8 mouse cellular contexts compared by ENCODE assay signal in the genomic region with DNA sequence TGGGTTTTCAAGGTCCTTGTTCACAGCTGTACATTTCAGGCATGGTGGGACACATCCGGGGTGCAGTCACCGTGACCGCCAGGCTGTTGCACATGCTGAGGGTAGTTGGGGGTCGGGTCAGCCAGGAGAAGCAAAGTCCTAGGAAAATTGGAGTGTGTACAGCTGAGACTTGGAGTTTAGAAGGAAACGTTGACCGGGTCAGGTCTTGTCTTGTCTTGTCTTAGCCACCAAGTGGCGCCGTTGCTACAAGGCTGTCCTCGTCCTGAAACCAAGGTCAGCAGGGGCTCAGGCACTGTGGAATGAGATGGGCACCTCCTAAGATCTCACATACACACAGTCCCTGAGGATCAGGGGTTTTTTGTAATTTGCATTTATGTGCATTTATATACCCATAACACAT. TPM values are rescaled to one million over a fixed set of nuclear protein-coding genes. Genes with fewer than 3 reads are reported as not detected.
DNase-seq lines count a peak whose midpoint lies in the region; ATAC-seq and TF ChIP-seq lines count a peak whose summit lies in the region.

No protein-coding gene starts in this region.

- TF ChIP-seq CTCF in small intestine, adult 2 months (IDR thresholded peaks at IDR 0.05; ENCODE audit: extremely low read depth, insufficient read length, insufficient replicate concordance, low read depth, low read length): peak; percentile 69; the same call in 1 of the 2 replicates

- no peak overlapping the region for H3K27ac ChIP-seq in forebrain, embryonic 10.5 days
- H3K27ac ChIP-seq in forebrain, embryonic 16.5 days (ENCODE audit: low read length): no peak overlapping the region
- no peak overlapping the region for H3K27ac ChIP-seq in embryonic facial prominence, embryonic 10.5 days (replicated peaks)
- H3K27ac ChIP-seq in heart, embryonic 16.5 days (ENCODE audit: low read length): no peak overlapping the region
- no peak overlapping the region for H3K27ac ChIP-seq in small intestine, adult 2 months (ENCODE audit: insufficient read depth, low read depth, low read length)

- H3K9me3 ChIP-seq in forebrain, embryonic 10.5 days: no peaks in the 10 kb centered on the region; the same call in 1 of the 2 replicates
- H3K9me3 ChIP-seq in forebrain, embryonic 16.5 days (ENCODE audit: control insufficient read depth, low read length): no peaks in the 10 kb centered on the region
- H3K9me3 ChIP-seq in embryonic facial prominence, embryonic 10.5 days: no peaks in the 10 kb centered on the region
- H3K9me3 ChIP-seq in heart, embryonic 16.5 days (replicated peaks; ENCODE audit: control insufficient read depth, low read length): no peaks in the 10 kb centered on the region

- peaks cover 9% of the 10 kb centered on the region for H3K4me1 ChIP-seq in forebrain, embryonic 10.5 days
- no peaks in the 10 kb centered on the region for H3K4me1 ChIP-seq in forebrain, embryonic 16.5 days (replicated peaks; ENCODE audit: control insufficient read depth, insufficient read depth, low read length)
- peaks cover 6% of the 10 kb centered on the region for H3K4me1 ChIP-seq in embryonic facial prominence, embryonic 10.5 days
- no peaks in the 10 kb centered on the region for H3K4me1 ChIP-seq in heart, embryonic 16.5 days (ENCODE audit: control insufficient read depth, insufficient read depth, low read length)
- no peaks in the 10 kb centered on the region for H3K4me1 ChIP-seq in small intestine, adult 2 months (ENCODE audit: control insufficient read depth, insufficient read depth, insufficient read length, low read length)

- no peak overlapping the region for H3K9ac ChIP-seq in forebrain, embryonic 16.5 days (replicated peaks; ENCODE audit: low read depth, low read length)
- H3K9ac ChIP-seq in heart, embryonic 16.5 days (ENCODE audit: low read length): no peak overlapping the region

- no peak for TF ChIP-seq POLR2A in small intestine, adult 2 months (IDR thresholded peaks at IDR 0.05; ENCODE audit: low read depth, low read length)

- ATAC-seq in forebrain, embryonic 16.5 days: no peak
- peak; percentile 37; the same call in 1 of the 2 replicates for ATAC-seq in heart, embryonic 16.5 days (replicated peaks; ENCODE audit: extremely low read depth, insufficient read depth, low FRiP score)
- ATAC-seq in megakaryocyte progenitor cell, adult 5-6 weeks (replicated peaks; ENCODE audit: poor library complexity): peak; percentile 93

- H3K27me3 ChIP-seq in forebrain, embryonic 10.5 days (ENCODE audit: poor library complexity, severe bottlenecking): no peaks in the 10 kb centered on the region
- no peaks in the 10 kb centered on the region for H3K27me3 ChIP-seq in forebrain, embryonic 16.5 days (replicated peaks; ENCODE audit: control insufficient read depth, insufficient read depth, low read length)
- no peaks in the 10 kb centered on the region for H3K27me3 ChIP-seq in embryonic facial prominence, embryonic 10.5 days (replicated peaks; ENCODE audit: low read depth, poor library complexity, severe bottlenecking)
- no peaks in the 10 kb centered on the region for H3K27me3 ChIP-seq in heart, embryonic 16.5 days (ENCODE audit: control insufficient read depth, insufficient read depth, low read length)
- H3K27me3 ChIP-seq in small intestine, adult 2 months (ENCODE audit: control insufficient read depth, insufficient read depth, low read length): no peaks in the 10 kb centered on the region

- H3K4me3 ChIP-seq in forebrain, embryonic 10.5 days: no peak overlapping the region
- H3K4me3 ChIP-seq in forebrain, embryonic 16.5 days (replicated peaks; ENCODE audit: low read length): no peak overlapping the region
- no peak overlapping the region for H3K4me3 ChIP-seq in embryonic facial prominence, embryonic 10.5 days
- no peak overlapping the region for H3K4me3 ChIP-seq in heart, embryonic 16.5 days (ENCODE audit: low read length)
- no peak overlapping the region for H3K4me3 ChIP-seq in small intestine, adult 2 months (ENCODE audit: low read depth, low read length)

- WGBS in forebrain, embryonic 10.5 days: 6% methylated on average over 9 of the region's 9 CpGs
- WGBS in forebrain, embryonic 16.5 days: 8% methylated on average over 9 of the region's 9 CpGs
- WGBS in embryonic facial prominence, embryonic 10.5 days: 4% methylated on average over 9 of the region's 9 CpGs
- WGBS in heart, embryonic 16.5 days: 4% methylated on average over 9 of the region's 9 CpGs
- 3% methylated on average over 9 of the region's 9 CpGs for WGBS in small intestine, adult 2 months

- H3K4me2 ChIP-seq in forebrain, embryonic 16.5 days (ENCODE audit: low read length): no peak overlapping the region
- no peak overlapping the region for H3K4me2 ChIP-seq in heart, embryonic 16.5 days (ENCODE audit: low read depth, low read length)

- peak; percentile 73 for DNase-seq in forebrain, embryonic 10.5 days (ENCODE audit: extremely low spot score, low spot score)
- DNase-seq in adrenal gland, postnatal 10 days: peak; percentile 70
- DNase-seq in embryonic facial prominence, embryonic 10.5 days (ENCODE audit: low spot score): peak; percentile 76
- peak; percentile 62 to 70 for DNase-seq in kidney, postnatal 25 days

- H3K36me3 ChIP-seq in forebrain, embryonic 10.5 days (replicated peaks): no peaks in the 10 kb centered on the region
- no peaks in the 10 kb centered on the region for H3K36me3 ChIP-seq in forebrain, embryonic 16.5 days (ENCODE audit: control insufficient read depth, insufficient read depth)
- no peaks in the 10 kb centered on the region for H3K36me3 ChIP-seq in embryonic facial prominence, embryonic 10.5 days (replicated peaks)
- H3K36me3 ChIP-seq in heart, embryonic 16.5 days (ENCODE audit: control insufficient read depth, insufficient read depth): no peaks in the 10 kb centered on the region
- no peaks in the 10 kb centered on the region for H3K36me3 ChIP-seq in small intestine, adult 2 months (ENCODE audit: control insufficient read depth, insufficient read depth, low read length)

RNA-seq across cellular contexts. Expression of a gene that starts 9.1 kb away (rescaled TPM):
- 0.29 and 0.73 TPM in 2 replicates for polyA plus RNA-seq in forebrain, embryonic 10.5 days (2016; fragmentation: Nextera tagmentation; extraction: Ambion mirVana)
- polyA plus RNA-seq in forebrain, embryonic 16.5 days (2015; fragmentation: Nextera tagmentation; extraction: Ambion mirVana): 0.36 and 0.56 TPM in 2 replicates
- not detected for total RNA-seq in adrenal gland, postnatal 10 days (2021)
- polyA plus RNA-seq in embryonic facial prominence, embryonic 10.5 days (2016; fragmentation: Nextera tagmentation; extraction: Ambion mirVana): 0.61 and 0.92 TPM in 2 replicates
- 0.62 TPM in 1 of 2 replicates, not detected in the other for polyA plus RNA-seq in heart, embryonic 16.5 days (2015; fragmentation: Nextera tagmentation; extraction: Ambion mirVana)
- not detected in 2 replicates for total RNA-seq in megakaryocyte progenitor cell, adult 5-6 weeks (2015)
- total RNA-seq in megakaryocyte progenitor cell, adult 5-6 weeks (2017): not detected in 2 replicates
- polyA plus RNA-seq in small intestine, adult 2 months (2012; rRNA removed): not detected in 2 replicates

RNA-seq across cellular contexts. Expression of a gene that starts 10.6 kb away (rescaled TPM):
- 16.3 and 17.4 TPM in 2 replicates for polyA plus RNA-seq in forebrain, embryonic 10.5 days (2016; fragmentation: Nextera tagmentation; extraction: Ambion mirVana)
- 23.0 and 23.1 TPM in 2 replicates for polyA plus RNA-seq in forebrain, embryonic 16.5 days (2015; fragmentation: Nextera tagmentation; extraction: Ambion mirVana)
- total RNA-seq in adrenal gland, postnatal 10 days (2021): 10 to 100 TPM; 15.6 to 16.5 TPM
- 15.8 and 16.5 TPM in 2 replicates for polyA plus RNA-seq in embryonic facial prominence, embryonic 10.5 days (2016; fragmentation: Nextera tagmentation; extraction: Ambion mirVana)
- 6.8 and 7.2 TPM in 2 replicates for polyA plus RNA-seq in heart, embryonic 16.5 days (2015; fragmentation: Nextera tagmentation; extraction: Ambion mirVana)
- total RNA-seq in megakaryocyte progenitor cell, adult 5-6 weeks (2015): 4.1 and 6.4 TPM in 2 replicates
- total RNA-seq in megakaryocyte progenitor cell, adult 5-6 weeks (2017): 8.8 and 12.9 TPM in 2 replicates
- 4.1 and 9.2 TPM in 2 replicates for polyA plus RNA-seq in small intestine, adult 2 months (2012; rRNA removed)
